Mouse (Mus musculus): ENCODE results near the gene Olfr1321. TPM values are rescaled to one million over a fixed set of nuclear protein-coding genes. Genes with fewer than 3 reads are reported as not detected.

Olfr1321 gene
- not detected in 2 replicates for polyA plus RNA-seq (2015; fragmentation: Nextera tagmentation; extraction: Ambion mirVana)

- Histone ChIP-seq H3K27ac (no peak within 1 kb of the TSS), H3K9ac (no peak within 1 kb of the TSS), H3K27me3 (no peaks in the 10 kb centered on the region), H3K36me3 (no peaks in the 10 kb centered on the region), H3K4me1 (no peaks in the 10 kb centered on the region), H3K4me3 (no peak within 1 kb of the TSS), H3K9me3 (no peaks in the 10 kb centered on the region), H3K4me2 (no peak within 1 kb of the TSS)
- no peak for ATAC-seq (ENCODE audit: insufficient number of reproducible peaks, insufficient read depth, low FRiP score, low TSS enrichment, low read depth)
- 82% methylated on average over 2 of the region's 2 CpGs for WGBS
These were observed at the start of gene Olfr1321 for GRCm38 (mm10) chrX:49734959-49735358. Gene Olfr1321, minus strand, starts transcription at chrX:49735059.

GRCm38 (mm10) chrX:49770828-49771227, 36.0 kb upstream of the Olfr1321 start:
- H3K27ac ChIP-seq: no peak overlapping the region
- H3K4me3 ChIP-seq: no peak overlapping the region
- H3K36me3 ChIP-seq: no peaks in the 10 kb centered on the region
- no peaks in the 10 kb centered on the region for H3K27me3 ChIP-seq
- no peaks in the 10 kb centered on the region for H3K9me3 ChIP-seq
- no peak overlapping the region for H3K9ac ChIP-seq
- H3K4me1 ChIP-seq: no peaks in the 10 kb centered on the region
- WGBS: 15% methylated on average over 2 of the region's 2 CpGs
- H3K4me2 ChIP-seq: no peak overlapping the region
- no peak for ATAC-seq (ENCODE audit: insufficient number of reproducible peaks, insufficient read depth, low FRiP score, low TSS enrichment, low read depth)

GRCm38 (mm10) chrX:49745192-49745591, 10.3 kb upstream of the Olfr1321 start:
- 50% methylated on average over 5 of the region's 5 CpGs for WGBS
- Histone ChIP-seq H3K4me1 (no peaks in the 10 kb centered on the region), H3K4me2 (no peak overlapping the region), H3K9me3 (no peaks in the 10 kb centered on the region), H3K4me3 (no peak overlapping the region), H3K9ac (no peak overlapping the region), H3K27me3 (no peaks in the 10 kb centered on the region), H3K36me3 (no peaks in the 10 kb centered on the region), H3K27ac (no peak overlapping the region)
- no peak for ATAC-seq (ENCODE audit: insufficient number of reproducible peaks, insufficient read depth, low FRiP score, low TSS enrichment, low read depth)

Other genes with a start within 250 kb of the Olfr1321 start
- not detected in 2 replicates for gene Olfr1320, start 62.7 kb downstream of the Olfr1321 start, polyA plus RNA-seq (2015; fragmentation: Nextera tagmentation; extraction: Ambion mirVana)
- 1.9 and 2.1 TPM in 2 replicates for gene Igsf1, start 62.7 kb upstream of the Olfr1321 start, polyA plus RNA-seq (2015; fragmentation: Nextera tagmentation; extraction: Ambion mirVana)
- gene Olfr1322, start 156.4 kb upstream of the Olfr1321 start, polyA plus RNA-seq (2015; fragmentation: Nextera tagmentation; extraction: Ambion mirVana): not detected in 2 replicates

All from embryonic facial prominence, embryonic 13.5 days (tissue).